Mouse (Mus musculus) thymus, postnatal 10 days (tissue): Measurements from ENCODE around the gene Gemin7.
A peak's percentile ranks its signal among the peaks of the same experiment; 100 is the strongest.
"Not testable (repeated sequence)": the region's sequence is repeated elsewhere in the genome, so short reads cannot be mapped to it uniquely, and the experiment has no call there.

Experiments
- DNase-seq, 2 experiments: peaks; one replicate each; pipeline ENCODE4 v3.0.0; 2021; ENCODE audit warnings: low spot score in 2 of 2

Gemin7 gene

DNA sequence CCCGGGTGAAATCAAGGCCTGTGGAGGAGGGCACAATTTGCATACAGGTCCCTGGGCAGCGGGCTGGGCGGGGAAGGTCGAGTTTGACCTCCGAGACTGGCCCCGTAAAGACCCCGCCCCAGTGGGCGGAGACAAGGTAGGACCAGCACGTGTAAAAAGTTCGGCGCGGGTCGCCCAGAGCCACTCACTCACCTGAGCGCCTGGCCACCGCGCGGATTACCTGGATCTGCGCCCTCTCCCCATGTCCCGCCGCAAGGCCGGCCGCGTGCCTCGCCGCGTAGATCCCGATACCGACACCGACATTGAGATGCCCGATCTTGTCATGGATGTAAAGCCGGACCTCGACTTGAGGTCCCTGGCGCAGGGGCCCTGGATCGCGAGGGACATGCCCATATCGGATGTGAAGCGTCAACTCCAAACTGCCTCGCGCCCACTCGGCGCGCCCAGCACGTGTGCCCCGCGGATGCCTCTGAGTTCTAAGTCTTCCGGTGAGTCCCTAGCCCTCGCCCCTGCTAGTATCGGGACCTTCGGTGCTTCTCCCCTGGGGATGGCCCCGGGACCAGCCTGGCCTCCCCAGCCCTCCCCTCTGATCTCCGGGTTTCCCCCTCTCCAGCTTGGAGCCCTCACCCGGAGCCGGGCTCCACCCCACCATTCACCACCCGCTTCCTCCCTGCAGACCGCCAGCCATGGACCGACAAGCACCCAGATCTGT lies at the start of gene Gemin7, which contains the start of gene Zfp296:
TSS of gene Gemin7 (minus strand) at position 455 of the 712 bp plus-strand sequence.
TSS of gene Zfp296 (plus strand) at position 147 of the 712 bp plus-strand sequence.
- DNase-seq = peak in 1 of 2 experiments; percentile 19

DNA sequence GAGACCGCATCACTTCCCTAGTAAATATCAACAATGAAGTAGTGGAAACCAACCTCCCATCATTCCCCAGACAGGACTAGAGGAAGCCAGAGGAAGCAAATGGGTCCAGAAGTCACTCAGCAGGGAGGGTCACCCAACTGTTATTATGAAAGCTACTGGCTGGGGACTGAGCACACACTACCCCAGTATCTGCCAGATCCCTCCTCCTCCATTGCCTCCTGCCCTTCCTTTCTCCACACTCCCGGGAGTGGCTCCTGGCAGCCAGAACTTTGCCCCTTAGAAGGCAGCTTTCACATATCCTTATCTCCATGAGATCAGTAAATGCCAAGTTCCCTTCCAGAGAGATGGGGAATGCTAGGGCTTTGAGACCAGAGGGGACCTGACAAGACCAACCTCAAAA lies 46.0 kb upstream of the Gemin7 start:
- DNase-seq = no peak

DNA sequence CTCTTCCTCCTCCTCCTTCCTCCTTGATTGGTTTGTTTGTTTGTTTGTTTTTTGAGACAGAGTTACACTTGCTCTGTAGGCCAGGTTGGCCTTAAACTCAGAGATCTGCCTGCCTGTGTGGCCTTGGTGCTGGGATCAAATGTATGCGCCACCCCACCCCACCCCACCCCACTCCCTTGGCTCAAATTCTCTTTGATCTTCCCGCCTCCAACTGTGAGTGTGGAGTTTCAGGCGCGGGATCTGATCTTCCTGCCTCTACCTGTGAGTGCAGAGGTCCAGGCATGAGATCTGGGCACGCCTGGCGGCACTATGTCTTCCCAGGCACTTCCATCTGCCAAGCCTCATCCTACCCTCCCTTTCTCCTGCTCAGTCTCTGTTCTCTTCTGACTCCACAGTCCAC lies 44.8 kb upstream of the Gemin7 start:
- no peak for DNase-seq

DNA sequence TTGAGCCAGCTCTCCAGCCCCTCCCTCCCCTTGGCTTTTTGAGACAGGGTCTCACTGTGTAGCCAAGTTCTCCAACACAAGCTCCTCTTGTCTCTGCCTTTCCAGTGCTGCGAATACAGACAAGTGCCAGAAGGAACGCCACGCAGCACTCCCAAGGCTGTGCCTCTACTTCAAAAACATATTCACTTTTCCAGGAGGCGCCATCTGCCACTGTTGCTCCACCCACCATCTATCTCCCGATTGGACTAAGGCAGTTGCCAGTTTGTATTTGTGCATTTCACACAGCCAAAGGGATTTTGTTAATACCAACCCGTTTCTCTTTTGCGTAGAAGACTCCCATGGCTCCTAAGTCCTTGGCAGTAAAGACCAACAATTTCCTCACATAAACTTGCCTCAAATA lies 43.4 kb upstream of the Gemin7 start:
- DNase-seq = no peak

DNA sequence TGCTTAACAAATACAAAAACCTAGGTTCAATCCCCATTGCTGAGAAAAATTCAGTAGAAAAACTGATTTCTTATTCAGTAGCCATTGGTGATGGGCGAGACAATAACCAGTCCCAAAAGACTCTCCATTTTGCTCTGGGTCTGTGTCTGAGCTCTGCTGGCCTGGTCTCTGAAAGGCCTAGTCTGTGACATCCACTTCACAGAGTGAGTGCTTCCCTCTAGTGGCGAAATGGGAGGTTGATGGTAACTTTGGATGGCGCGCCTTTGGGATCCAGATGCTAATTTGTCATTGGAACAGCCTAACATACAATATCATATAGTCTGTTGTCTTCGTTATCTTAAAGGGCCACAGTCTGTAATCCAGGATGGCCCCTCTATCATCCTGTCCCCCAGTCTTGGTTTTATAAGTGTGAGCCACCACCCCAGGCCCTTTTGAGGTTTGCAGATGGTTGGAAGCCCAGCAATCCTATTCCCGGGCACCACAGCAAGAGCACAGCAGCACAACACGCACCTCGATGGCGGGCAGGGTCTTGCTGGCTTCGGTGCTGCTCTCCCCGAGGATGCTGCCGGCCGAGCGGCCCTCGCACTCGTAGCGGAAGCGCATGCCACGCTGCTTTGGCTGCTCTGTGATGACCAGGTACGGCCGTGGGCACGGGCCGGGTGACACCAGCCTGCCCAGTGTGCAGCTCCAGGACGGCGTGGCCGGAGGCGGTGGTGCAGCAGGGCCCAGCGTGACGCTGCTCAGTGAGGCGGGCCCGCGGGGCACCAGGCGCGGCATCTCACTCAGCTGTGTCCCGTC lies 41.8 kb upstream of the Gemin7 start:
- DNase-seq = peak; percentile 48 to 70

DNA sequence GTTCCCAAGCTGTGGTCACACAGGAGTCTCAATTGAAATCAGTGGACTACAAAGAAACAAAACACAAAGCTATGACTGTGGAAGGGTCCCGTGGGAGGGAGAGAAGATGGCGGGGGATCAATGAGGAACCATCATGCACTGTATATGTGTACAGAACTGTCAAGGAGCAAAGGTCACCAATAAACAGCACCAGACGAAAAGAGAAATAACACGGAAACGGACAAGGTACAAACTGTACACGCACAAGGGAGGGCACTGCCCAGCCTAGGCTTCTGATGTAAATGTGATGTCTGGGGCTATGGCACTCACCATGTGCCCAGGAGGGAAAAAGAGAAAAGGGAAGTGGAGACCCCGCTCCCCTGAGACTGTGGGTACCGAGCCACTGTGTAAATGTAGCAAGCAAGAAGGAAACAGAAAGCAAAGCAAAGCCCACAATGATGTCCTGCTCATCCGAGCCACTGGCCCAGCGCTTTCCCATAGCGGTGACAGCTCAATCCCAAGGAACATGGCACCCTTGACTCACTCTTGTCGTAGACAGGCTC lies 37.7 kb upstream of the Gemin7 start:
- DNase-seq = no peak

DNA sequence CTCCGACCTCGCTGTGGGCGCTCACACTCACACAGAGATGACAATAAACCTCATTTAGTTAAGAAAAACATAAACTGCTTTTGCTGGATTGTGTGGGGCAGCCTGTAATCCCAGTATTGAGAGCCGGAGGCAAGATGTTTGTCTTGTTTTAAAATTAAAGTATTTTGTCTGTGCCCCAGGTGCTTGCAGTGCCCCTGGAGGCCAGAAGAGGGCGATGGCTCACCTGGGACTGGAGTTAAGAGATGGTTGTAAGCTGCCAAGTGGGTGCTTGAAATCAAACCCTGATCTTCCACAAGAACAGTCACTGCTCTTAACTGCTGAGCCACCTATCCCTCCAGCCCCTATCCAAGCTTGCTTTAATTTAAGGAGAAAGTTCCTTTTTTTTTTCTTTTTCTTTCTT lies 33.6 kb upstream of the Gemin7 start:
- DNase-seq = no peak

DNA sequence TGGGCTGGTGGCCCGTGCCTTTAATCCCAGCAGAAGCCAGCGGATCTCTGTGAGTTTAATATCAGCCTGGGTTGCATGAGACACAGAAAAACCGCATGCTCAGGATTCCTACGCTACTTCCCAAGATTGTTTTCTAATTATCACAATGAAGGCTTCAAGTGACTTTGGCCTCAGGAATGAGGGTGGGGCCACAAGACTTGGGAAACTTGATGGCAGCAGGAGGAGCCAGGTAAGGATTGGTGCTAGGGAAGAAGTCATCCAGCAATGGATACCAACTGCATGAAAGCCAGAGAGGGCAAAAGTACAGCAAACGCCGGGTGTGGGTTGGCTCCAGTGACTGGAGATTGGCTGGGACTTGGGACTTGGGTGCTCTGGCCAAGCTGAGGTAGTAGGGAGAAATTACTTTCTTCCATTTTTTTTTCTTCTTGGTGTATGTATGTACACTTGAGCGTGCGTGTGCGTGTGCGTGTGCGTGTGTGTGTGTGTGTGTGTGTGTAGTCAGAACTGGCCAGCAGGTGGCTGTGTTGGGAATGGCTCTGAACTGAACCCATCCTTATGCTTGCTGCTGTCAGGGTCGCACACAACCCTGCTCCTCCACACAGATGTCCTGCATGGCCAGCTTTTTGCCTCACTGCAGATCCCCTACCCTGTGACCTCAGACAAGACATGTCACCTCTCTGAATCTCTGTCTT lies 32.4 kb upstream of the Gemin7 start:
- DNase-seq = no peak

DNA sequence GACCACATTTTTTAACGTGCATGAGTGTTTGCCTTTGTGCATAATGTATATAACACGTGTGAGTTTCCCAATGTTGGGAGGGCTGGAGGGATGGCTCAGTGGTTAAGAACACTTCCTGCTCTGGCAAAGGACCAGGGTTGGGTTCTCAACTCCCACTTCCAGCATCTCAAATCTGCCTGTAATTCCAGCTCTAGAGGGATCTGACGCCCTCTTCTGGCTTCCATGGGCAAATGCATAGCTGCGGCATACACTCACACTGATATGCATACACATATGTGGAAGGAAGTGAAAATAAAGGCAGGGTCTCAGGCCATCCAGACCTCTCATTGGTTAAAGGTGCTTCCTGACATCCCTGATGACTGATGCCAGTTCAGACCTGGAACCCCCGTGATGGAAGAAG lies 29.9 kb upstream of the Gemin7 start:
- DNase-seq = no peak

DNA sequence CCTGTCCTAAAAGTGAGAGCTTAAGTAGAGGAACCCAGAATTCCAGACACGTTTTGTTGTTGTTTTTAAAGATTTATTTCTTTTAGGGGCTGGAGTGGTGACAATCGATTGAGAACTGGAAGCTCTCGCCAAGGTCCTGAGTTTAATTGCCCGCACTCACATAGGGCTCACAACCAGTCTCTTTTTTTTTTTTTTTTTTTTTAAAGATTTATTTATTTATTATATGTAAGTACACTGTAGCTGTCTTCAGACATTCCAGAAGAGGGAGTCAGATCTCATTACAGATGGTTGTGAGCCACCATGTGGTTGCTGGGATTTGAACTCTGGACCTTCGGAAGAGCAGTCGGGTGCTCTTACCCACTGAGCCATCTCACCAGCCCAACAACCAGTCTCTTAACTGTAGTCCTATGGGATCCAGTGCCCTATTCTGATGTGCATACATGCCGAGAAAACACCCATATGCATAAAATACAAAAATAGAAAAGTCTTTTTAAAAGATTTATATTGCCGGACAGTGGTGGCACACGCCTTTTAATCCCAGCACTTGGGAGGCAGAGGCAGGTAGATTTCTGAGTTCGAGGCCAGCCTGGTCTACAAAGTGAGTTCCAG lies 27.3 kb upstream of the Gemin7 start:
- not testable (repeated sequence) for DNase-seq

DNA sequence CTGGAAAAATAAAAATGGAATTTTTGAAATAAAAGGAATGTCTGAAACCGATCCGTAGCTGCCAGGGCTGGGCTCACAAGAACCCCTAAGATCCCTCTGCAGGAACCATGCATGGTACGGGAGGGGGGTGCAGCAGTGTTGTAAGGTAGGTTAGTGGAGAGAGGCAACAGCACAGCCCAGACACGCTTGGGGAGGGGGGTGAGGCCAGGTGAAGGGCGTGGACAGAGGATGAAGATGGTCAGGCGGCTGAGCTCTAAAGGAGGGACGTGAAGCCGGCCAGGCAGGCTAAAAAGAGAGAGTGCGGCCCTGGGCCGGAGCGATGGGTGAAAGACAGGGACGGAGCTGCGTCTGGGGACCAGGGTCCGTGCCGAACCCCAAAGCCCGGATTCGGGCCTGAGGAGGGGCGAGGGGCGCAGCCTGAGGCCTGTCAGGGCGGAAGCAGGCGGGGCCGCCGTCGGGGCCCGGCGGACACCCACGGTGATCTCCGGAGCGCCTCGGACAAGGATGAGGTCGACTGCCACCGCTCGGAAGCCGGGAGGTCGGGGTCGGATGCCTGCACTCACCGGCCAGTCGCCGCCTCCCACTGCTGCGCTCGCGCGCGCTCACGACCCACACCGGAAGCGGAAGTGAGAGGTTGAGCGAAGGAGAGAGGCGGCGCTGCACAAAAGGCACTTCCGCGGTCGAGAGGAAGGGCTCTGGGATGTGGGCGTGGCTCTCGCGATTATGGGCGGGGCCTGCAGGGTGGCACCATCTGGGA lies 26.6 kb upstream of the Gemin7 start, which contains the start of gene Clasrp:
TSS of gene Clasrp (minus strand) at position 638 of the 757 bp plus-strand sequence.
- peak; percentile 95 to 97 for DNase-seq

DNA sequence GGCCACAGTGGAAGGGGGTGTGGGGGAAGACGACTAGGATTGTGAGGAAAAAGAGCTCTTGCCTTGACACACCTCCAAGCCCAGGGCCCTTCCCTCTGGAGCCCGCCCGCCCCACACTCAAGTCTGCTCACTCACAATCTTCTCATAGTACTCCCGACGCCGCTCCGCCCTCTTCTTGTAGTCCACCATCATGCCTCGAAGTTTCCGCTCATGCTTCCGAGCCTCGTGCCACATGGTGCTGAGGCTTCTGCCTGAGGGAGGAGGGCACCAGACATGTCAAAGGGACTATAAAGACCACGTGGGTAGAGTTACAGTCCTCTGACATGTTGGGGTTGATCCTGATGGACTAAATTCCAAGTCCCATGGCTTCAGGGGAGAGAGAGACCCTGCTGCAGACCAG lies 25.7 kb upstream of the Gemin7 start:
- DNase-seq = no peak

DNA sequence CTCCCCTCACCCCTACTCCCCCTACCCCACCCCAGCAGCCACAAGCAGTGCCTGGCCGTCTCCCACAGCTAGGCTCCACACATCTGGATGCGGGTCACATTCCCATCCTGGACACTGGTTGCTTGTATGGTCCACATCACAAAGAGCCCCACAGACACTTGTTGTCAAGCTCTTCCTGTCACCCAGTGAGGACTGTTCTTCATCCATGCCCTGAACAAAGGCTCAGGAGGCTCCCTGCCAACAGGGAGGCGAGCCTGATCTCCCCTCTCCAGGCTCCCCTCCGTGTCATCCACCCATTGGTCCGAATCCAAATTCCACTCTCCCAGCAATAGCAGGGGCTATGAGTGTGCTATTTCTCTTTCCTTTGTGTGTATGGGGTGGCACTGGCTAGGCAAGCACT lies 23.2 kb upstream of the Gemin7 start:
- no peak for DNase-seq

DNA sequence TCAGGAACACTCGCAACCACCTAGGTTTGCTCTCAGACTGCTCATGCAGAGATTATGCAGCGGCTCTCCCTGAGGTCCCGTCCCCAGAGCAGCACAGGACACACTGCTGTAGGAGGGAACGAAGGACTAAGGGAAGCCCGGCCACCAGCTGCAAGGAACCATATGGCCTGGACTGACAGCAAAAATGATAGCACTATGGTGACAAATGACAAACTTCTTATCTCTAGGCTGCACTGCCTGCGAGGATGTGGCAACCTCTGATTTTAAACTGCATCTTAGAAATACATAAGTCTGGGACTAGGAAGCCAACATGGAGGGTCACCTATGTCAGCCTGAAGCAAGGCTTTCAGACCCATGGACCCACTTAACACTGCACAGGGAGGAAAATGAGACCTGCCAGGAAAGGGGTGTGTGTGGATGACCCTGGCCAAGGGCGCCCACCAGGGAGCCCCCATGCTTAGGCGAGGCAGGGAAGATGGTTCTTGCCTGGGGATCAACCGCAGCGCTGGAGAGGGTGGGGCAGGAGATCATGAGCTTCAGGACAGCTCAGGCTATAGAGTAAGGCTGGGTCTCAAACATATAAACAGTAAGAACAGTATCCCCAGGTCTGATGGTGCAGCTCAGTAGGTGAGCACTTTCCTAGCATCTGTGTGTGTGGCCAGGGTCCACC lies 15.8 kb upstream of the Gemin7 start:
- DNase-seq = no peak

DNA sequence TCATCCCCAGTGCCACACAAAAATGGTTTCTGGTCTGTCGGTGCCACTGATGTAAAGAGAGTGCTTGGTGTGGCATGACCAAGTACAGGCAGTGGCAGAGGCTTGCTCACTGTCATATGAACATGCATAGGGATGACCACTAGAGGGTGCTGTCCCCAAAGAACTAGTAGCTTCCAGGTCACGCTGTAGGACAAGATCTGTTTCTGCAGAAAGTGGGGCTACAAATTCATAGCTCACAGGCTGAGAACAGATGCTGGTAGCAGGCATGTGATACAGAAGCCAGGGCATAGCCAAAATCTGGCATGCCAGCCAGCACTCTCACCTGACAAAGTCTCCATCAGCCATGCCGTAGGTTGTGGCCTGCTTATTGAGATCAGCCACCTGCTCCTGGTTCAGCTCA lies 12.5 kb upstream of the Gemin7 start:
- peak; percentile 45 to 84 for DNase-seq

DNA sequence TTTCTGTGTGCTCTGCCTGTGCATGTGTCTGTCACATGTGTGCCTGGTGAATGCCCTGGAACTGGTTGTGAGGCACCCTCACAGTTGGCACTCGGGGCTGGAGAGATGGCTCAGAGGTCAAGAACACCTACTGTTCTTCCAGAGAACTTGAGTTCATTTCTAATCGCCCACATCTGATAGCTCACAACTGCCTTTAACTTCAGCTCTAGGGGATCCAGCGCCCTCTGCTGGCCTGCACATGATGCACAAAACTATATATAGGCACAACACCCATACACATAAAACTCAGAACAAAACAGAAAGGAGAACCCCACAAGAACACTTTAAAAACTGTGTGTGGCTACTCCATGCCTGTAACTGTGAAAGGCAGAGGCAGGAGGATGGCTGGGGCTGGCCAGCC lies 11.8 kb upstream of the Gemin7 start:
- DNase-seq = peak in 1 of 2 experiments; percentile 59

DNA sequence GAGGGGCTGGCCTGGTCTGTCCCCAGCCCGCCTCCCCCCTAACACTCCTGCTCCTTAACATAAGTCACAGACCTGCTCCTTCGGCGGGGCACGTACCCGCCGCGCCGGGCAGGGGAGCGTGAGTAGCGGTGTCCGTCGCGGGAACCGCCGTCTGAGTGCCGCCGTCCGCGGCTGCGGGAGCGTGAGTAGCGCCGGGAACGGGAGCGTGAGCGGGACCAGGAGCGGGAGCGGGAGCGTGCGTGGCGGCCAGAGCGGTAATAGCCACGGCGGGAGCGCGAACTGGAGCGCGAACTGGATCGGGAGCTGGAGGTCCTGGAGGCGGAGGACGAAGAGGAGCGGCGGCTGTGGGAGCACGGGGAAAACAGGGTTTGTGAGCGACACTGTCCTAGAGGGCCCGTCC lies 8.9 kb upstream of the Gemin7 start:
- no peak for DNase-seq

DNA sequence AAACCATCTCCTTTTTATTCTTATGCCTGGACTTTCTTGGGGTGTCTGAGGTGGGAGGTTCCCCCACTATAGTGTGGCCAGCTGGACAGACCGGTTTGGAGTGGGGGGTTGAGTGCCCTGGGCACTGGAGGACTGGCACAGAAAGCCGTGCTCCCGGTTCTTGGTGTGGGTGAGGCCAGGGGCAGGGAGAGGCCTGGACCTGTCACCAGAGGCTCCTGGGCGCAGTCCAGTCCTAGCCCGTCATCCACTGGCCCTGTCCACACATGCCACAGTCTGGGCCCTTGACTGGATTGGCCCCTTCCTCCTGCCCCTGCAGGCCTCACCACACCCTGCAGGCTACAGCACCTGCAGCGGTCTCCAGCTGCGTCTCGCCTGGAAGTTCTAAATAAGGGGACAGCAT lies 3.2 kb upstream of the Gemin7 start:
- DNase-seq = no peak

DNA sequence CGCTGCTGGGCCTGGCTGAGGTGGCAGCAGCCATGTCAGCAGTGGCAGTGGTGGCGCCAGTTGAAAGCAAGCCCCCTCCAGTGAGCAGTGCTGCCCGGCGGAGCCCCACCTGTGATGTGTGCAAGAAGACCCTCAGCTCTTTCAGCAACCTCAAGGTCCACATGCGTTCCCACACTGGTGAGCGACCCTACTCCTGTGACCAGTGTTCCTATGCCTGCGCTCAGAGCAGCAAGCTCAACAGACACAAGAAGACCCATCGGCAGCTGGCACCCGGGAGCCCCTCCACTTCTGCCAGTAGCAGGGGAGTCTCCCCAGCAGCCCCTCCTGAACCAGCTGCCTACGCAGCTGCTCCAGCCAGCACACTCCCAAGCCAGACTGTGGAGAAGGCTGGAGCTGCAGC lies 2.4 kb upstream of the Gemin7 start:
- DNase-seq = no peak

DNA sequence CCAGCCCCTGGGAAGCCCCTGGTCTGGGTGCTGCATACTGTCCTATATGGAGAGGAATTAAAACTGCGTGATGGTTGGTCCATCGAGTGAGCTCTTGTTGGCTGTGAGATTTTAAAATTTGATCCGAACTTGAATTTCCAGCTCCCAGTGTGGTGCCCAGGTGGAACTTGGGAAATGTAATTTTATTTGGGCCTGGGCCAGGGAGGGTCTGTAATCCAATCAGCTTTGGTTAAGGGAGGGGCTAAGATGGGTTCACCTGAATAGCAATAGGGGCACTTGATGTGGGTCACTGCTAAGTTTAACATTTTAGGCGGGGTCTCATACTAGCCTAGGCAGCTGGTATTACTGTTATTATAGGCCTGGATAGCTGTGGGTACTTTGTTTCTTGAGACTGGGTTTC lies 1.0 kb upstream of the Gemin7 start:
- no peak for DNase-seq
